Mouse (Mus musculus): ENCODE measurements at regions not wholly inside any gene's neighbourhood (a gene's known extent, or its start where the extent isn't known, plus 50 kb on each side); places are given as distances from the start of the nearest gene placed in this dataset.
A peak's percentile ranks its signal among the peaks of the same experiment; 100 is the strongest.

DNA sequence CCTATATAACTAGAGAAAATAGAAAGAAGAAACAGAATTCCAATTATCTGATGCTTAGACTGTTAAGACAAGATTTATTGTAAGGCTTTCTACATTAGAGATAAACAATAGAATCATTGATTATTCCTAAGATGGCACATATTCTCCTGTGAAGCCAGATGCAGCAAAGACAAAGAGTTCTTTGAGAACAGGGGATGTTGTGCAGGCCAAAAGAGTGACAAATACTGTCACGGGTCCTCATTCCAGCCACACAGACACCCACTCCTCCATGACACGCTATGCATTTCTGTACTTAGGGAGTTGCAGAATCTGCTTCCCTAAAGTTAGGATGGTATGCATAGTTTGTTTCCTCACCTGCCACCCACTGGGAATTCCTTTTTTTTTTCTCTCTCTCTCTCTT is 245.2 kb downstream of the Sv2b start:
- no peak for DNase-seq (ENCODE audit: extremely low read depth, low read depth)

DNA sequence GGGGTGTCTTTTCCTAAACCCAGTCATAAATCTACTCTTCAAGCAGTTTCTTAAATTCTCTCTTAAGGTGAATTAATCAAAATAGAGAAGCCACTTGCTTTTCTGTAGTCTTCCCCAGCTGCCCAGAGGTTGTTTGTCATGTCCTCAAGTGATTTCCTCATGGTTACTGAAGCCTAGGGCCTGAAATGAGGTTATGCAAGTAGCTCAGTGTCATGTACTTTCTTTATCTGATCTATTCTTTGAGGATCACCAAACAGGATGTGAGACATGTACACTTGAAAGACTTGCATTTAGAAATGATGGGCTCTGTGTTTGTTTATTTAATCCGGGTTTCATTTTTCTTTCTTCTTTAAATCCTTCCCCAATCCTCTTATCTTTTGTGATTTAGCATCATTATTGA is 258.8 kb downstream of the Sv2b start:
- DNase-seq (ENCODE audit: extremely low read depth, low read depth): no peak

DNA sequence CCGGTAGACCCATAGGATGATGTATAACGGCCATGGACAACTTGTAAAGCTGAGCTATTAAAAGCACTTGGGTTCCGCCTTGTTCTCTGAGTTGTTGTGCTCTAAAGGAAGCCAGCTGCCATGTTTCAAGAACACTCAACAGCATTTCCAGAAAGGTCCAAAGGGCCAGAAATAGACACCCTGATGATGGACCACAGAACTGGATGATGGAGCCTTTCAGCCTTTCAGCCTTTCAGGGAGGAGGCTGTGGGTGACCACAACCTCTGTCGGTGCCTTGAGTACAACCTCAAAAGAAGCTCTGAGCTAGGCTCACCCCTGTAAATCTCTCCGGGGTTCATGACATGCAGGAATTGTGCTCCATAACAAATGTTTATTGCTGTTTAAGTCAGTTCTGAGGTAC is 259.3 kb downstream of the Sv2b start:
- DNase-seq (ENCODE audit: extremely low read depth, low read depth): no peak

DNA sequence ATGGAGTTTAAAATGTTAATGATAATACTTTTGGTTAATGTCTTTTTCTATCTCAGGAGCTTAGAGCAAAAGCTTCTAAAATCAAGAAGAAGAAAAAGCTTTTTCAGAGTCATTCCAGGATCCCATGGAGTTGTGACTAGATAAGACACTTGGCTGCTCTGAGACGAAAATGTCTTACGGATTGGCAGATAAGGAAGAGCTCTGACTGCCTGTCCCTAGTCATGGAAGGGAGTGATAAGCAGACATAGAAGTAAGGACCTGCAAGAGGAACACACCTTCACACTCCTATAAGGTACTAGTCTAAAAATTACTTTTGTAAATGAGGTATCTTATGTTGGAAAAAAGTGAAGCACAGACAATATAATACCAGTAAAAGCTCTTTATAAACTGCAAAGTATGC is 260.2 kb downstream of the Sv2b start:
- no peak for DNase-seq (ENCODE audit: extremely low read depth, low read depth)

GRCm38 (mm10) chr7:75047827-75048226 is 261.2 kb downstream of the Sv2b start:
- no peak for DNase-seq (ENCODE audit: extremely low read depth, low read depth)

DNA sequence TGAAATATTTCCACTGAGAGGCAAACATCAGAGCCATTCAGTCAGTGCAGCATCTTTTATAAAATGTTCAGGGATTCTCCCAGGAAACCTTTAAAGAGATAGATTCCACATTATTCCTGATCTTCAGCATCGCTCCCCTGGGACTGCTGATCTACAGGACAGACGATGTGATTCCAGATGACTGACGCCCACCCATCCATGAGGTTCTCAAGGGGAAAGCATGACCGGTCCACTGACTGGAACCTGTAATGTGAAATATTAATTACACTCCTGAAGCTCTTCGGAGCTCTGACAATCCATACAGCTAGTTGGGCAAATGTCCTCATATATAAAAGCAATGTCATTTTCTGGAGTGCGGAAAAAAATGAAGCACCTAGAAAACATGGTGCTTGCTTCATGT is 268.2 kb downstream of the Sv2b start:
- no peak for DNase-seq (ENCODE audit: extremely low read depth, low read depth)

DNA sequence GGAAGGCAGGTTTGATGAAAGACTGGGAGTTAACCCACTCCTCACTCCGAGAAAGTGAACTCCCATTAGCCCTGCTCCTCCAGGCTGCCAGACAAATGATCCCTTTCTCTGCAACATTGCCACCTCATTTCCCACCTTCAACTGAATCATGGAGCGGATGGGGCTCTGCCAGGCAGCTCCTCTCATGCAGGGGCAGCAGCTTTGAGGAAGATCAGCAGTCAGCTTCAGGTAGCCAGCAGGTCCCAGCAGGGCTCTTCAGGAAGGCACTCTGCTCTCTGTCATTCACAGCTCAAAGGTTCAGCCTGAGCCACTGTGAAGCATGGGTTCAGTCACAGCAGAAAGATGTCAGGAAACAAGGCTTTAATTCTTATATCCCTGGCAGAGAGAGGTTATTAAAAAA is 282.9 kb downstream of the Sv2b start:
- no peak for DNase-seq (ENCODE audit: extremely low read depth, low read depth)

DNA sequence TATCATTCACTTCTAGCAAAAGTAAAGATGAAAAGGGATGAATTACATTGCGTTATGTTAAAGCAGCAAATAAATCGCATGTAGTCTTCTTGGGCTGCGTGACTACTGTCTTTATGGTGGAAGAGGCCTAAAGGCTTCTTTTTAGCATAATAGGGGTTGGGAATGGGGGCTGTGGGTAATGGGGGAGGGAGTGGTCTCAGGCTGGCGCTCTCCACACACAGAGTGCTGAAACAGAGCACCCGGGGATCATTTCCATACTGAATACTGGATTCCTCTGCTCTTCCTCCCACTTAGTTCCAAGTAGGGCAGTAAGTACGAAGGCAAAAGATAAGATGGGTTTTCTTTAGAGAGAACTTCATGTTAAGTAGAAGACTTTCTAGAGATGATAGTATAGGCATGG is 287.1 kb downstream of the Sv2b start:
- DNase-seq (ENCODE audit: extremely low read depth, low read depth): no peak

DNA sequence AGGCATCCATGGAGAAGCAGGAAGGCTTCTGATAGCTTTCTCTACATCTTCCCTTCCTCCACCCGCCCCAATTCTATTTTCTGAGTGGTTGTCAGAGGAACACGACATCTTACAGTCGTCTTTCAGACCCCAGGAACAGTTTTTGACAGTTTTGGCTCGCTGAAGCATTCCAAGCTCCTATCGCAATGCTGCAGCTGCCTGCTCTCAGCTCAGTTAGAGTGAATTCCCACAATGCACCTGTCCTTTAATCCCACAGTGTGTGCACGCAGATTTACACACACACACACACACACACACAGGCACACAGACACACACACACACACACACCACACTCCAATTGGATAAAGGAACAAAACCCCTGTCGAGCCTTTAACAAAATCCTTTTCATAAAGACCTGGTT is 290.4 kb downstream of the Sv2b start:
- no peak for DNase-seq (ENCODE audit: extremely low read depth, low read depth)

GRCm38 (mm10) chr7:75008481-75008880 is 300.6 kb downstream of the Sv2b start:
- DNase-seq (ENCODE audit: extremely low read depth, low read depth): no peak

GRCm38 (mm10) chr7:74990198-74990597 is 318.9 kb downstream of the Sv2b start:
- DNase-seq (ENCODE audit: extremely low read depth, low read depth): no peak

GRCm38 (mm10) chr7:74979479-74979878 is 329.6 kb downstream of the Sv2b start:
- DNase-seq (ENCODE audit: extremely low read depth, low read depth): no peak

- no peak for DNase-seq (ENCODE audit: extremely low read depth, low read depth)
Observed at GRCm38 (mm10) chr7:74975986-74976385, 333.1 kb downstream of the Sv2b start.

DNA sequence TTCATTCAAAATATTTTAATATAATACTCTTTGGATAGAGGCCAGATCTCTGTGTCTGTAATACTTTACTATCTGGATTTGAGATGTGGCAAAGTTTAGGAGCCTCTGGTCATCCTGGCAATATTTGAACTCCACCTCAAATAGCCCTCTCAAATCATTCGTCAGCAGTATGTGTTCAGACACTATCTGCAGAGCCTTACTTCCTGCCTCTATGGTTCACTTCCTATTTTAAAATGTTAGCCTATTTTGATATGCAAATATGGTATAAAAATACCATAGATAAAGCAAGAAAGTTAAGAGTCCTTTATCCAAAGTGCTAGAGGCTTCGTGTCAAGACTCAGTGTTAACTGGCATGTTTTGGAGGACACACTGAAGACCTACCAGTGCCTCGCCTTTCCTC is 334.6 kb downstream of the Sv2b start:
- peak; percentile 43 for DNase-seq (ENCODE audit: extremely low read depth, low read depth)

GRCm38 (mm10) chr7:74944421-74945098 is 364.5 kb downstream of the Sv2b start:
- DNase-seq (ENCODE audit: extremely low read depth, low read depth): no peak

DNA sequence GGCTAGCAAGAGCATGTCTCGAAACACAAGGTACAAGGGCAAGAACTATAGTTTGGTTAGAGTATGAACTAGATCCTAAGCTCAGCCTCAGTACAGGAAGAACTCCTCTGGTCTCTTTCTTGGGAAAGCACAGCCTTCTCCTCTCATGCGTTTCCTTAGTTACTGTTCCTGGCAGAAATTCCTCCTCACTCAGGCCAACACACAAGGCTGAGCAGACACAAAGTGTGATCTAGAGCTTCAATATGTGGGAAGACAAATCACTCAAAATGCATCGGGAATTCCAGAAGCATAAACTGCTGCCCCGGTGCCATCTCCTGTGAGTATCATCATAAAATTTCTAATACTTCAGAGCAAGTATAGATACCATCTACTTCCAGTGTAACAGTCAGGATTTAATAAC is 366.1 kb downstream of the Sv2b start:
- no peak for DNase-seq (ENCODE audit: extremely low read depth, low read depth)

DNA sequence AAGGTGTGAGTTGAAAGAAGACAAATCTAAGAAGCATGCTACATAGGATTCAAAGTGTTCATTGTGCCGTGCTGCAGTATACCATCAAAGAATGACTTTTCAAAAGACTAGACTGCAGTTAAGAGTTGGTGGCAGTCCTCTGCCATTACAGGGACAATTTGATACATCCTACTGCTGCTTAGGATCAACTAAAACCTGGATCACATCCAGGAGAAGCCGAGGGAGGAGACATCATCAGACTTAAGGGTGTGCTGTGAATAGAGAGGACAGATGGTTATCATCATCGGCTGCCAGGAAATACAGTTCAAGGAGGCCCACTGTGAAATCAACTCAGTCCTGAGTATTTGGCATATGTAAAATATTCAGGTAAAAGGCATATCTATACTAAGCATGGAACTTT is 366.9 kb downstream of the Sv2b start:
- no peak for DNase-seq (ENCODE audit: extremely low read depth, low read depth)

- DNase-seq (ENCODE audit: extremely low read depth, low read depth): no peak
Observed at GRCm38 (mm10) chr7:74929142-74929829, 374.7 kb upstream of the Slco3a1 start.

DNA sequence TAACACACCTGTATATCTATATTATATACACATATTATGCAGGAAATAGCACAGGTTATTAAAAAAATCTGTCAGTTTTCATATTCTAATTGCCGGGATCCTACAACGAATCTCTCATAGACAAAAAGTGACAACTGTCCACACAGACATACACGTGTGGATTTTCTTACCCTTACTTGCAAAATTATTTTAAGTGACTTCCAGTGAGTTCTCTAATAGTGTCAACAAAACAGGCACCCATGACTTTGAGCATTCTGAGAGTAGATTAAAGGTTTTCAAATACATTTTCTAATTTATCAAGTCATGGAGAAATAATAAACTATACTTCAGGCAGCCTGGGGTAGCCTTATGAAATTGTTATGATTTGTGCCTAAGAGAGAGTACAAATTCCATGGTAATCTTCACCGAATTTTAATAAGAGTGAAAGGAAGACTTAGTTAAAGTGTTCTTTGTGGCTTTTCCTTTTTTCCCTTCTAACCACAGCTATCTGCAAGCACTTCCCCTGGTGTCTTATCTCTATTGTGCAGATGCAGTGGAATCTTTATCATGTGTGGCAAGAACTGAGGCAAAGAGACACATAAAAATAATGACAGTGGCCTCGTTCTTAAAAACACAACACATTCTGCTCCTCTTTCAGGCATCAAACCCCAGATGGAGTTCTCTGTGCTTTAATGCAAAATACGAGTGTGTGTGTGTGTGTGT is 373.8 kb upstream of the Slco3a1 start:
- DNase-seq (ENCODE audit: extremely low read depth, low read depth): peak; percentile 88

DNA sequence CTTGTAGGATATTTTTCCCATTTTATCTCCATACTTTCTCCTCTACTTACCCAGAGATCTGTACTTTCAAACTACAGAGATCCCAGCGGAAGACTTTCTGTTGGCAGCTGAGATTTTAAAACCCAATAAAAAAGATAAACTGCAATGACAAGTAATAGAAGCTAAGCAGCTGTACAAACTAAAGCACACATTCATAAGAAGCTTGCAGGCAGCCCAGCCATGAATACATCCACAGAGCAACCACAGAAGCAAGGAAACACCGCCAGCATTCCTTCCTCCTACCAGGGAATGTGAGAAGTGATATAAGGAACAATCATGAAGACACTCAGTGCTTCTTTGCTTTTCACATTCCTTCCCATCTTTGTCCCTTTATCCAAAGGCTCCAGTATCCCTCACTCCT is 372.1 kb upstream of the Slco3a1 start:
- DNase-seq (ENCODE audit: extremely low read depth, low read depth): no peak

DNA sequence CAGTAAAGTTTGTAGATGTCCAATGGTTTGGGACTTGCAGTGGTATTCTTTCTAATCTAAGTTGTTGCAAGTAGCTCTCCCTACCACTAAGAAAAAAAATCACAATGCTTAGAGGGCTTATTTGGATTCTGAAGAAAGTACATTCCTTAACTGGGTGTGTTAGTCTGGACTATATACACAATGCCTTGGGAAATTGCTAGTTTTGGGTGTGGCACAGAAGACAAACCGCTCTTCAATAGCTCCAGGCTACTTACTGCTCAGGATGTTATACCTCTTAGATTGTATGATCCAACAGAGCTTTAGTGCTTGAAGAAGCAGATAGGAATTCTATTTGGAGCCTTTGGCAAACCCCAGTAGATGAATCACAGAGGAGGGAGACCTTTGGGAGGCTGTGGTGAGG is 369.6 kb upstream of the Slco3a1 start:
- DNase-seq (ENCODE audit: extremely low read depth, low read depth): no peak

DNA sequence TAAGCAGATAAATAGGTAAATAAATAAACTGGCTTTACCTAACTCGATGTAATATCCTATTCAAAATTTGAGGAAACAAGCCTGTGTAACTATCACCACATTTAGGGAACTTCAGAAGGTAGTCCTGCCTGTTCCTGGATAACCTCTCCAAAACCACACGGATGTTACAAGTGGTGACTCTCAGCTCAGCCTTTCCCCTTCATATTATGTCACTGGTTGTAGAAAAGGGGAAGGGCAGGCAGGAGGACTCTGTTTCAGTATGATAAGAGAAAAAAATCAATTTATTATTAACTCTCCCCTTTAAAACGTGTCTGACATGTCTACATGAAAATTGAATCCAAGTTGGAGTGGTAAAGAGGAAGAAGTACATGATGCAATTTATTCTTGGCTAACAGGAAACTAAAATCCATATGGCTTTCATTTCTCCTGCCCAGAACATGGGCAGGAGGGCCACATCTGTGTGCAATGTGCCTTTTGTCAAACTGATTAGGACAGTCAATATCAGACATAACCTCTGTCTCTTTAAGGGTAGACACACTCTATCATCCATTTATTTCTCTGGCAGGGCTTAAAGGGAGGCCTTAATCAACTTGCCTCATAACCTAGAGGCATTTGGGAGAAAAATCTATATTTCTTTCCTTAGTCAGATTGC is 353.9 kb upstream of the Slco3a1 start:
- DNase-seq (ENCODE audit: extremely low read depth, low read depth): peak; percentile 94
